Mouse (Mus musculus) liver, embryonic 14.5 days (tissue): Measurements from ENCODE around the gene Pcyt1a. TPM values are rescaled to one million over a fixed set of nuclear protein-coding genes. Genes with fewer than 3 reads are reported as not detected.

ENCODE experiments used
- ATAC-seq: fragments of 200-750 bp; cut with Nextera tagmentation; 2 replicates; pipeline ENCODE4 v1.8.0; 2017; ENCODE audit warnings: moderate number of reproducible peaks, mild to moderate bottlenecking, moderate library complexity; ENCODE audit not compliant: insufficient read depth
- DNase-seq, 3 experiments: peaks; one replicate each; pipeline ENCODE4 v3.0.0-alpha.2; 2012 to 2013; ENCODE audit warnings: low read depth in 3 of 3, low spot score in 3 of 3
- H3K27ac ChIP-seq: fragments of 300-500 bp; sonication (generic); 2 replicates; pipeline ENCODE4 v1.5.1; 2014; ENCODE audit warnings: moderate library complexity, mild to moderate bottlenecking, control low read depth, inconsistent platforms
- H3K27me3 ChIP-seq: fragments of 300-500 bp; sonication (generic); 2 replicates; pipeline ENCODE4 v1.6.1; 2014; ENCODE audit warnings: mild to moderate bottlenecking, low read length, moderate library complexity; ENCODE audit not compliant: control insufficient read depth, insufficient read depth
- H3K36me3 ChIP-seq: fragments of 300-500 bp; sonication (generic); replicated peaks from 2 replicates; pipeline ENCODE4 v1.6.1; 2014; ENCODE audit warnings: low read depth; ENCODE audit not compliant: control insufficient read depth, insufficient read depth
- H3K4me1 ChIP-seq, 2 experiments: fragments of 200-500 bp in 1 of 2; fragments of 300-500 bp in 1 of 2; sonication (generic) in 1 of 2; replicated peaks; 2 replicates each; pipeline ENCODE4 v1.6.1; 2012 to 2014; ENCODE audit warnings: antibody characterized with exemption in 1 of 2, inconsistent platforms in 1 of 2, low read length in 1 of 2; ENCODE audit not compliant: control insufficient read depth in 2 of 2, insufficient read depth in 2 of 2
- H3K4me2 ChIP-seq: fragments of 300-500 bp; sonication (generic); 2 replicates; pipeline ENCODE4 v1.6.1; 2014; ENCODE audit warnings: low read depth, mild to moderate bottlenecking, control low read depth, moderate library complexity
- H3K4me3 ChIP-seq, 2 experiments: fragments of 200-500 bp in 1 of 2; fragments of 300-500 bp in 1 of 2; sonication (generic) in 1 of 2; 2 replicates each; pipeline ENCODE4 v1.5.1; 2012 to 2014; ENCODE audit warnings: low read depth in 2 of 2, low read length in 2 of 2, mild to moderate bottlenecking in 2 of 2, control low read depth in 1 of 2, inconsistent platforms in 1 of 2, moderate library complexity in 1 of 2; ENCODE audit not compliant: insufficient read depth in 1 of 2
- H3K9ac ChIP-seq: fragments of 300-500 bp; sonication (generic); replicated peaks from 2 replicates; pipeline ENCODE4 v1.6.1; 2014; ENCODE audit warnings: mild to moderate bottlenecking, control low read depth, moderate library complexity
- H3K9me3 ChIP-seq: fragments of 300-500 bp; sonication (generic); 2 replicates; pipeline ENCODE4 v1.6.1; 2016; ENCODE audit warnings: low read length, mixed read lengths; ENCODE audit not compliant: control insufficient read depth
- CTCF ChIP-seq: IDR thresholded peaks from 2 replicates; pipeline ENCODE4 v1.5.1; 2016; ENCODE audit warnings: antibody characterized with exemption, low read depth, control low read depth
- EP300 ChIP-seq: IDR thresholded peaks from 2 replicates; pipeline ENCODE4 v1.6.1; 2016; ENCODE audit warnings: antibody characterized with exemption, low read depth
- WGBS: fragments of 180-500 bp; shearing (Covaris S2); extraction: QIAGEN DNeasy Blood & Tissue Kit; methylation state at CpG from one replicate; pipeline ENCODE4 v1.1.7; 2014; ENCODE audit not compliant: insufficient replicate concordance; 5-methylcytosine and 5-hydroxymethylcytosine counted together
- polyA plus RNA-seq, 2 experiments: library from polyadenylated mRNA; depleted of rRNA in 1 of 2; stranded (reverse) in 1 of 2; unstranded in 1 of 2; fragments of >200 nt; fragmentation: Nextera tagmentation in 1 of 2; extraction: Ambion mirVana in 1 of 2; gene quantifications; 2 replicates each; pipeline versions ENCODE4 v1.2.1 to v1.2.3; 2012 to 2014

The Pcyt1a gene
- polyA plus RNA-seq, 2 experiments, result 16.3 to 40.3 TPM

DNA sequence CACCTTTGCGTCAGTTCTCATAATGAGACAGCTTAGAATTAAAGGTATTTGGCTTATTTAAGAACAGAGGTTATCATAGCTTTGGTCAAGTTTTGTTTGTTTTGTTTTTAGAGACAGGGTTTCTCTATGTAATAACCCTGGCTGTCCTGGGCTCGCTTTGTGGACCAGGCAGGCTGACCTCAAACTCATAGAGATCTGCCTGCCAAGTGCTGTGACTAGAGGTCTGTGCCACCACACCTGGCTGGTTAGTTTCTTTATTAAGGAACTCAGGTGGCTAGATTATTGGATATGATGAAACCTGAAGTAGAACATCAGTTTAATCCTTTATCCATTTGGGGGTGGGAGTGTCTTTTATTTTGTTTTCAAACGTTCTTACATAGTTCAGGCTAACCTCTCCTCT lies 40.9 kb upstream of the Pcyt1a start:
- H3K9ac ChIP-seq, result no peak overlapping the region
- DNase-seq, result no peak

DNA sequence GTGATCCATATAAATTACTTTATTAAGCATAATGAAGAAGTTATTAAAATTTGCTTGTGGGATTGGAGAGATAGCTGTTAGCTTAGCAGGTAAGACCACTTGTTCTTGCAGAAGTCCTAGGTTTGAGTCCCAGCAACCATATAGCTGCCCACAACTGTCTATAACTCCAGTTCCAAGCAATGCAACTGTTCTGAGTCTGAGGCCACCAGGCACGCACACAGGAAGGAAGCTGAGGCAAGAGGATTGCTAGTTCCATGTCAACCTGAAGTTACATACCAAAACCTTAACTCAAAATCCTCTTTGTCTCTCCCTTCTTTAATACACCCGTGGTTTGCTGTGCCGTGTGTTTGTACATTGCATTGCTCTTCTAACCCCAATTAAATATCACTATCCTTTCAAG lies 39.8 kb upstream of the Pcyt1a start:
- WGBS, result 75% methylated on average over 3 of the region's 3 CpGs
- ATAC-seq (no peak), DNase-seq (no peak)
- Histone ChIP-seq H3K36me3 (peaks cover 3% of the 10 kb centered on the region), H3K4me1 (peaks cover 0 to 5% of the 10 kb centered on the region in 2 experiments; a peak in 2 of 4 replicates), H3K4me3 (no peak overlapping the region), H3K27ac (no peak overlapping the region), H3K9me3 (no peaks in the 10 kb centered on the region), H3K27me3 (no peaks in the 10 kb centered on the region), H3K9ac (no peak overlapping the region), H3K4me2 (no peak overlapping the region)
- no peak for TF ChIP-seq EP300
- no peak for TF ChIP-seq CTCF

More for the DNA sequence above, 40.9 kb upstream of the Pcyt1a start:
- Histone ChIP-seq H3K36me3 (peaks cover 11% of the 10 kb centered on the region), H3K4me2 (no peak overlapping the region), H3K27me3 (no peaks in the 10 kb centered on the region), H3K27ac (no peak overlapping the region), H3K4me1 (peaks cover 2 to 5% of the 10 kb centered on the region in 2 experiments; a peak in 3 of 4 replicates), H3K9me3 (no peaks in the 10 kb centered on the region), H3K4me3 (no peak overlapping the region)
- no peak for TF ChIP-seq EP300
- TF ChIP-seq CTCF, result no peak
- no peak for ATAC-seq
- WGBS, result 54% methylated on average over 3 of the region's 3 CpGs

DNA sequence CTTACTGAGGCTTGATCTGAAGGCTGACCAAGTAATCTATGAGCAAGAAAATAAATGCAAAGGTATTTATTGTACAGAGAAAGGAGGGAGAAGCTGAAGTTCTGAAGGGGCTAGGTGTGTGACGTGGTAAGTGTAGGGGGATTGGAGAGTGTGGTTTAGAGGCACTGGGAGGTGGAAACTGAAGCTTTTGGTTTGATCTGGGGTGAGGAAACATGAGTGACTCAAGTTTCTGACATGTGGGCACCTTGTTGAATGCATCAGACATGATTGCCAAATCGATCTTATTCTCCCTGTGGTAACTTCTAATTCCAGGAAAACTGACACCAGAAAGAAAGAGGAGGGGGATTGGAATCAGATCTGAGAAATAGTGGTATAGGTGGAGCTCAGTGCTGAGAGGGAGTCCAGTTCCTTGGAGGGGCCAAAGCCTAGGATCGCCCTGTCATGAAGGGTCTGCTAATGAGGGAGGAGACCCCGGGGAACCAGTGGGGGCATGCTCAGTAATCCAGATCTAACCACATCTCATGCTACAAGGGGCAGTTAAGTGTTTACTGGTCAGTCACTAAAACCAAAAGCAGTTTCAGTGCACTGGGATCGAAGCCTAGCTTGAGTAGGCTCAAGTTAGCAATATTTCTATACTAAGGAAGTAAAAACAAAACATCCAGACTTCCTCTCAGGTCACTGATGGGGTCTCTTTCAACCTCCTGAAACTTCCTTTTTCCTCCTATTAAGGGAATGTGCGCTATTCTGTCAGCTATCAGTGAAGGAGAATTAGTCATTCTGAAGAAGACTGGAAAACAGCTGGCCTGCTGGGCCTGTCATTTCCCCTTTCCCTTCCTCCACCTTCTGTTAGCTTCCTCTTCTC lies 34.8 kb upstream of the Pcyt1a start:
- WGBS, result 46% methylated on average over 6 of the region's 6 CpGs
- no peaks in the 10 kb centered on the region for H3K9me3 ChIP-seq
- no peak overlapping the region for H3K4me2 ChIP-seq
- H3K4me1 ChIP-seq, result no peaks in the 10 kb centered on the region; a peak in 1 of 4 replicates
- DNase-seq (no peak), ATAC-seq (no peak)
- H3K4me3 ChIP-seq, result no peak overlapping the region
- H3K27me3 ChIP-seq, result no peaks in the 10 kb centered on the region
- no peak overlapping the region for H3K27ac ChIP-seq
- no peaks in the 10 kb centered on the region; the same call in 1 of the 2 replicates for H3K36me3 ChIP-seq
- TF ChIP-seq CTCF (no peak), EP300 (no peak)
- no peak overlapping the region for H3K9ac ChIP-seq

DNA sequence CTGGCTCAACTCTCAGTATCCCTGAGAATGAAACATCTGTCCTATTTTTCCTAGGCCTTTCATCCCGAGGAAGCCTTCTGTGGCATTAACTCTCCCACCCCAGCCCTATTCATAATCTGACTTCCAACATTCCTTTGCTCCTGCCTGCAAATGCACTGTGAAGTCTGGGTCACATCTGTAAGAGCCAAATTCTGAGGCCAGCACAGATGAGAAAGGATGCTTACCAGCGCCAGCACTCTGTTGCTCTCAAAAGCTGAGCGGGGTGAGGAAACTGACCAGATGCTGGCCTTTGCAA lies 34.2 kb upstream of the Pcyt1a start:
- WGBS, result 67% methylated on average over 3 of the region's 3 CpGs
- H3K9me3 ChIP-seq, result no peaks in the 10 kb centered on the region
- no peaks in the 10 kb centered on the region; a peak in 1 of 4 replicates for H3K4me1 ChIP-seq
- no peak overlapping the region for H3K4me2 ChIP-seq
- no peak overlapping the region for H3K9ac ChIP-seq
- no peak overlapping the region for H3K27ac ChIP-seq
- no peaks in the 10 kb centered on the region for H3K27me3 ChIP-seq
- ATAC-seq (no peak), DNase-seq (no peak)
- H3K36me3 ChIP-seq, result no peaks in the 10 kb centered on the region
- TF ChIP-seq EP300 (no peak), CTCF (no peak)
- H3K4me3 ChIP-seq, result no peak overlapping the region

DNA sequence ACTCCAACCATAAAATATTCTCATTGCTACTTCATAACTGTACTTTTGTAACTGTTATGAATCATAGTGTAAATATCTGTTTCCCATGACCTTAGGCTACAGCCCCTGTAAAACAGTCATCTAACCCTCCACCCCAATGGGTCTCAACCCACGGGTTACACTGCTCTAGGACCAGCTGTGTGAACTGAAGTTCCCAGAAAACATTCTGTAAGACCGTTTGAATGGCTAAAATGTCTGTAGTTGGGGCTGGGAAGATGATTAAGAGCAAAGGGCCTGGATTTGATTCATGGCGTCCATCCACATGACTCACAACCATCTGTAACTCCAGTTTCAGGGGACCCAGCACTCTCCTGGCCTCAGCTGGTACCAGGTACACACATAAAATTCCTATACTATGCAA lies 32.5 kb upstream of the Pcyt1a start:
- 60% methylated on average over 3 of the region's 3 CpGs for WGBS
- TF ChIP-seq EP300, result no peak
- ATAC-seq (no peak), DNase-seq (no peak)
- Histone ChIP-seq H3K27ac (no peak overlapping the region), H3K4me2 (no peak overlapping the region), H3K9ac (no peak overlapping the region), H3K36me3 (no peaks in the 10 kb centered on the region), H3K9me3 (no peaks in the 10 kb centered on the region), H3K27me3 (no peaks in the 10 kb centered on the region), H3K4me1 (no peaks in the 10 kb centered on the region; a peak in 1 of 4 replicates), H3K4me3 (no peak overlapping the region)
